Mouse (Mus musculus) forebrain, embryonic 15.5 days (tissue): ENCODE results near the gene Dnpep. TPM values are rescaled to one million over a fixed set of nuclear protein-coding genes. Genes with fewer than 3 reads are reported as not detected.

Experiments
- ATAC-seq: fragments of 200-750 bp; cut with Nextera tagmentation; replicated peaks from 2 replicates; pipeline ENCODE4 v1.8.0; 2017; ENCODE audit warnings: mild to moderate bottlenecking, moderate TSS enrichment, moderate library complexity
- H3K27ac ChIP-seq: fragments of 300-500 bp; sonication (generic); replicated peaks from 2 replicates; pipeline ENCODE4 v1.5.1; 2015; ENCODE audit warnings: mild to moderate bottlenecking, inconsistent platforms
- H3K27me3 ChIP-seq: fragments of 300-500 bp; sonication (generic); 2 replicates; pipeline ENCODE4 v1.6.1; 2015; ENCODE audit warnings: inconsistent platforms
- H3K36me3 ChIP-seq: fragments of 300-500 bp; sonication (generic); 2 replicates; pipeline ENCODE4 v1.6.1; 2015; ENCODE audit warnings: mild to moderate bottlenecking, inconsistent platforms
- H3K4me1 ChIP-seq: fragments of 300-500 bp; sonication (generic); 2 replicates; pipeline ENCODE4 v1.6.1; 2015; ENCODE audit warnings: inconsistent platforms
- H3K4me2 ChIP-seq: fragments of 300-500 bp; sonication (generic); replicated peaks from 2 replicates; pipeline ENCODE4 v1.6.1; 2015; ENCODE audit warnings: mild to moderate bottlenecking, inconsistent platforms
- H3K4me3 ChIP-seq: fragments of 300-500 bp; sonication (generic); 2 replicates; pipeline ENCODE4 v1.5.1; 2015; ENCODE audit warnings: mild to moderate bottlenecking, inconsistent platforms
- H3K9ac ChIP-seq: fragments of 300-500 bp; sonication (generic); replicated peaks from 2 replicates; pipeline ENCODE4 v1.6.1; 2015; ENCODE audit warnings: mild to moderate bottlenecking, inconsistent platforms
- H3K9me3 ChIP-seq: fragments of 300-500 bp; sonication (generic); 2 replicates; pipeline ENCODE4 v1.6.1; 2016; ENCODE audit warnings: inconsistent platforms
- WGBS: fragments of 180-500 bp; shearing (Covaris S2); methylation state at CpG from one replicate; pipeline ENCODE4 v1.1.7; 2015; ENCODE audit warnings: mixed read lengths; 5-methylcytosine and 5-hydroxymethylcytosine counted together
- polyA plus RNA-seq: library from polyadenylated mRNA; unstranded; fragments of >200 nt; fragmentation: Nextera tagmentation; extraction: Ambion mirVana; gene quantifications from 2 replicates; pipeline ENCODE4 v1.2.1, GENCODE M21; 2015

The Dnpep gene
- polyA plus RNA-seq, 1 experiment from 2014 or later, result 163 TPM

GRCm38 (mm10) chr1:75345036-75345935, 27.5 kb upstream of the Dnpep start:
- WGBS, result 32% methylated on average over 20 of the region's 20 CpGs

GRCm38 (mm10) chr1:75344291-75345035, 26.7 kb upstream of the Dnpep start:
- ATAC-seq, result 0 out of 2 replicates have a peak, but pooled peaks have one; percentile 36
- no peak overlapping the region for H3K4me3 ChIP-seq
- H3K4me1 ChIP-seq, result peaks cover 6% of the 10 kb centered on the region; the same call in 1 of the 2 replicates
- no peak overlapping the region for H3K4me2 ChIP-seq
- H3K27me3 ChIP-seq, result no peaks in the 10 kb centered on the region
- no peak overlapping the region for H3K27ac ChIP-seq
- H3K36me3 ChIP-seq, result no peaks in the 10 kb centered on the region
- no peak overlapping the region for H3K9ac ChIP-seq
- 8% methylated on average over 15 of the region's 15 CpGs for WGBS
- H3K9me3 ChIP-seq, result no peaks in the 10 kb centered on the region

More at GRCm38 (mm10) chr1:75345036-75345935, 27.5 kb upstream of the Dnpep start:
- Histone ChIP-seq H3K4me3 (no peak overlapping the region), H3K4me2 (no peak overlapping the region), H3K9ac (no peak overlapping the region), H3K27me3 (no peaks in the 10 kb centered on the region), H3K9me3 (no peaks in the 10 kb centered on the region), H3K4me1 (peaks cover 6% of the 10 kb centered on the region; the same call in 1 of the 2 replicates), H3K36me3 (no peaks in the 10 kb centered on the region), H3K27ac (no peak overlapping the region)
- no peak for ATAC-seq

- WGBS, result under 1% methylated on average over 8 of the region's 8 CpGs
- Histone ChIP-seq H3K4me3 (no peak overlapping the region), H3K27me3 (no peaks in the 10 kb centered on the region), H3K4me1 (peaks cover 13% of the 10 kb centered on the region), H3K4me2 (no peak overlapping the region), H3K9me3 (no peaks in the 10 kb centered on the region), H3K9ac (no peak overlapping the region), H3K27ac (no peak overlapping the region), H3K36me3 (no peaks in the 10 kb centered on the region)
- ATAC-seq, result peak; percentile 59; the same call in 1 of the 2 replicates
Measured at GRCm38 (mm10) chr1:75342874-75343416, 25.2 kb upstream of the Dnpep start.

- H3K27me3 ChIP-seq, result no peaks in the 10 kb centered on the region
- peaks cover 13% of the 10 kb centered on the region for H3K4me1 ChIP-seq
Measured at GRCm38 (mm10) chr1:75340519-75340918, 22.7 kb upstream of the Dnpep start.

GRCm38 (mm10) chr1:75339337-75339736, 21.5 kb upstream of the Dnpep start:
- WGBS, result 39% methylated on average over 9 of the region's 9 CpGs
- H3K4me2 ChIP-seq, result no peak overlapping the region
- no peak overlapping the region for H3K9ac ChIP-seq
- H3K27me3 ChIP-seq, result no peaks in the 10 kb centered on the region
- H3K9me3 ChIP-seq, result no peaks in the 10 kb centered on the region
- H3K27ac ChIP-seq, result no peak overlapping the region
- no peaks in the 10 kb centered on the region for H3K36me3 ChIP-seq
- no peak for ATAC-seq
- peaks cover 8% of the 10 kb centered on the region for H3K4me1 ChIP-seq
- no peak overlapping the region for H3K4me3 ChIP-seq

More at GRCm38 (mm10) chr1:75340519-75340918, 22.7 kb upstream of the Dnpep start:
- no peak overlapping the region for H3K27ac ChIP-seq
- H3K4me2 ChIP-seq, result no peak overlapping the region
- WGBS, result 68% methylated on average over 2 of the region's 2 CpGs
- no peaks in the 10 kb centered on the region for H3K9me3 ChIP-seq
- no peak for ATAC-seq
- H3K36me3 ChIP-seq, result no peaks in the 10 kb centered on the region
- H3K9ac ChIP-seq, result no peak overlapping the region
- no peak overlapping the region for H3K4me3 ChIP-seq

GRCm38 (mm10) chr1:75338091-75338694, 20.4 kb upstream of the Dnpep start:
- Histone ChIP-seq H3K4me1 (peaks cover 7% of the 10 kb centered on the region; the same call in 1 of the 2 replicates), H3K27me3 (no peaks in the 10 kb centered on the region), H3K4me2 (no peak overlapping the region), H3K36me3 (no peaks in the 10 kb centered on the region), H3K4me3 (no peak overlapping the region), H3K9me3 (no peaks in the 10 kb centered on the region), H3K9ac (no peak overlapping the region), H3K27ac (no peak overlapping the region)
- WGBS, result 41% methylated on average over 11 of the region's 11 CpGs
- ATAC-seq, result no peak

GRCm38 (mm10) chr1:75337097-75337496, 19.3 kb upstream of the Dnpep start:
- WGBS, result 85% methylated on average over 9 of the region's 9 CpGs
- no peak for ATAC-seq

GRCm38 (mm10) chr1:75336461-75336860, 18.7 kb upstream of the Dnpep start:
- no peak overlapping the region for H3K4me3 ChIP-seq
- ATAC-seq, result no peak
- no peak overlapping the region for H3K4me2 ChIP-seq
- H3K27ac ChIP-seq, result no peak overlapping the region
- peaks cover 7% of the 10 kb centered on the region; the same call in 1 of the 2 replicates for H3K4me1 ChIP-seq
- 80% methylated on average over 3 of the region's 3 CpGs for WGBS
- no peaks in the 10 kb centered on the region for H3K9me3 ChIP-seq
- H3K9ac ChIP-seq, result no peak overlapping the region
- H3K36me3 ChIP-seq, result no peaks in the 10 kb centered on the region
- H3K27me3 ChIP-seq, result no peaks in the 10 kb centered on the region

More at GRCm38 (mm10) chr1:75337097-75337496, 19.3 kb upstream of the Dnpep start:
- H3K4me3 ChIP-seq, result no peak overlapping the region
- no peak overlapping the region for H3K9ac ChIP-seq
- H3K27ac ChIP-seq, result no peak overlapping the region
- H3K36me3 ChIP-seq, result no peaks in the 10 kb centered on the region
- no peaks in the 10 kb centered on the region for H3K9me3 ChIP-seq
- peaks cover 7% of the 10 kb centered on the region; the same call in 1 of the 2 replicates for H3K4me1 ChIP-seq
- H3K27me3 ChIP-seq, result no peaks in the 10 kb centered on the region
- H3K4me2 ChIP-seq, result no peak overlapping the region

- 78% methylated on average over 1 of the region's 1 CpGs for WGBS
- Histone ChIP-seq H3K4me2 (no peak overlapping the region), H3K36me3 (no peaks in the 10 kb centered on the region), H3K27ac (no peak overlapping the region), H3K9me3 (no peaks in the 10 kb centered on the region), H3K9ac (no peak overlapping the region), H3K4me1 (no peaks in the 10 kb centered on the region), H3K27me3 (no peaks in the 10 kb centered on the region), H3K4me3 (no peak overlapping the region)
- ATAC-seq, result no peak
Measured at GRCm38 (mm10) chr1:75331271-75331670, 13.5 kb upstream of the Dnpep start.

- Histone ChIP-seq H3K4me3 (no peak overlapping the region), H3K9me3 (no peaks in the 10 kb centered on the region), H3K4me2 (no peak overlapping the region), H3K27me3 (no peaks in the 10 kb centered on the region), H3K36me3 (no peaks in the 10 kb centered on the region), H3K4me1 (no peaks in the 10 kb centered on the region), H3K9ac (no peak overlapping the region), H3K27ac (no peak overlapping the region)
- no peak for ATAC-seq
Measured at GRCm38 (mm10) chr1:75327461-75327860, 9.7 kb upstream of the Dnpep start.

GRCm38 (mm10) chr1:75319166-75319565, 1.4 kb upstream of the Dnpep start:
- WGBS, result 89% methylated on average over 10 of the region's 10 CpGs
- ATAC-seq, result no peak
- peaks cover 14% of the 10 kb centered on the region for H3K4me1 ChIP-seq

More at GRCm38 (mm10) chr1:75319166-75319565, 1.4 kb upstream of the Dnpep start:
- Histone ChIP-seq H3K9me3 (no peaks in the 10 kb centered on the region), H3K4me2 (no peak overlapping the region), H3K36me3 (peaks cover 3% of the 10 kb centered on the region; the same call in 1 of the 2 replicates), H3K27me3 (no peaks in the 10 kb centered on the region), H3K9ac (no peak overlapping the region), H3K4me3 (no peak overlapping the region), H3K27ac (no peak overlapping the region)
